Mouse (Mus musculus): Measurements from ENCODE around the gene Gm11127.
A peak's percentile ranks its signal among the peaks of the same experiment; 100 is the strongest.
"Not testable (repeated sequence)": the region's sequence is repeated elsewhere in the genome, so short reads cannot be mapped to it uniquely, and the experiment has no call there.

Gene Gm11127

DNA sequence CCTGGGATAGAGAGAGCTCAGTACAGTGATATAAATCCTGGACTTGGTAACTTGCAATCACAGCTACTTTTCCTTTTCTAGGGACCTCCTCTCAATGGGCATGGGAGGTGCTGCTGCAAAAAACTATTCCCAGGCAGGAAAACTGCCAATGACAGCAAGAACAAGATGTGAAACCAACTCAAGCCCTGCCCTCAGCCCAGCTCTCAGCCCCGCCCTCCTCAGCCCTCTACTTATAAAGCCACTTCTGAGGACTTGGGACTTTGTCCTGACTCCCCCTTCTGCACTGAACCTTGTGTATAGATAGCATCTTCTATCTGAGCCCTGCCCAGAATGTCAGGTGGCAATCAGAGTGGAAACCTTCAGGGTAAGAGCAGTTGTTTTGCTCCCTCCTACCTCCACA, at the start of gene Gm11127:
TSS of gene Gm11127 (minus strand) at position 10 of the 400 bp plus-strand sequence.
- not testable (repeated sequence) for DNase-seq (ENCODE audit: low spot score)

DNA sequence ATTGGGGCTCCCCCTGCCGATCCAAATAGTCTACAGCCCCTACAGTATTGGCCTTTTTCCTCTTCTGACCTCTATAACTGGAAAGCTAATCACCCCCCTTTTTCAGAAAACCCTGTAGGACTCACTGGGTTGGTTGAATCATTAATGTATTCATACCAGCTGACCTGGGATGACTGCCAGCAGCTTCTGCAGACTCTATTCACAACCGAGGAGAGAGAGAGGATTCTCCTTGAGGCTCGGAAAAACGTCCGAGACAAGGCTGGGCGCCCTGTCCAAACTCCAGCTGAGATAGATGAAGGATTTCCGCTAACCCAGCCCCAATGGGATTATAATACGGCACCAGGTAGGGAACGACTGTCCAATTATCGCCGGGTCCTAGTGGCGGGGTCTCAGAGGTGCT, 43.9 kb upstream of the Gm11127 start:
- DNase-seq (ENCODE audit: low spot score) = not testable (repeated sequence)

DNA sequence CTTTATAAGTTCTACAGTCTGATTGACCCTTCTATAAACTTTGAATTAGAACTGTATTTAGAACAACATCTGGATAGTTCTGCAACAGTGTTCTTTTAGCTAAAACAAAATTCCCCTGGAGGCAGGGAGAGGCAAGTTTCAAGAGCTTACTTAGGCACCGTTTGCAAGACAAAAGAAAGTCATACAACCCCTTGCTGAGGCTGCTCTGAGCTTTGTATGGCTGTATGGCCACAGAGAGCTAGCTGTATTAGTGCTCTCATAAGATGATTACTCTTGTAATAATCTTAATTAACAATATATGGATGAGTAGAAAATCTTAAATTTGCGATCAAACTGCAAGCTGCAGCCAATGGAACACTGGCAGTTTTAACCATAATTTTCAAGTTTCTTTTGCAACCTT, 41.4 kb upstream of the Gm11127 start:
- DNase-seq (ENCODE audit: low spot score) = not testable (repeated sequence)

DNA sequence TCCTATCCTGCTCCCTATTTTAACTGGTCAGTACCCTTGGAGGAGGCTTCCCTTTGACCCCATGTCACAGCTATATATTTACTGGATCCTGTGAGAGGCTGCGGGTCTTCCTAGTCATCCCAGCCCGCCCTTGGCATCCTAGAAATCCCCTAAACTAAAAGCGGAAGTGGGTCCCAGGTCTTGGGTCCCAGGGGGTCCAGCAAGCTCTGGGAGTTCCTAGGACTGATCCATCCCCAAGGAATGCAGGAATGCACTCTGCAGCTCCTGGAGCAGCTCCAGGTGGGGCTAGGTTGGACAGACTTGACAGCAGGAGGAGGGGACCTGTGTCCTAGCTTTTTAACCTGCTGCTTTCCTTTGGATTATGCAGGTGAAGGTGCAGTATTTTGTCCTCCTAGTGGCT, 35.8 kb upstream of the Gm11127 start:
- DNase-seq (ENCODE audit: low spot score) = no peak

DNA sequence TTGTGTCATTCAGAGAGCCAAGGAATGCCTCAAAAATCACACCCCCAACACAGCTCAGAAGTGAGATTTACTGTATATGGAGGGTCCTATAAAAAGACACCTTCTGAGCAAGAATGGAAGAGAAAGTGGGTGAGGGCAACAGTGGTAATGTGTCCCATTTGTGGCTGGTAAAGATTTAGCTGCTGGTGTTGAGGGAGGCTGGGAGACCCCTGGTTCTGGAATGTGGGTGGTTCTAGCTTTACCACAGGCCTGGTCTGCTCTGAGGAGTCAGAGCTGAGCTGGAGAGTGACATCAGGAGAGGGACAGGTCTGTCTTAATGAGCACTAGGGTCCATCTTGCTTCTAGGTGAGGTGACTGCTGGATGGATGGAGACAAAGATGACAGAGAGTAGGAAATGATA, 34.3 kb upstream of the Gm11127 start:
- DNase-seq (ENCODE audit: low spot score) = not testable (repeated sequence)

DNA sequence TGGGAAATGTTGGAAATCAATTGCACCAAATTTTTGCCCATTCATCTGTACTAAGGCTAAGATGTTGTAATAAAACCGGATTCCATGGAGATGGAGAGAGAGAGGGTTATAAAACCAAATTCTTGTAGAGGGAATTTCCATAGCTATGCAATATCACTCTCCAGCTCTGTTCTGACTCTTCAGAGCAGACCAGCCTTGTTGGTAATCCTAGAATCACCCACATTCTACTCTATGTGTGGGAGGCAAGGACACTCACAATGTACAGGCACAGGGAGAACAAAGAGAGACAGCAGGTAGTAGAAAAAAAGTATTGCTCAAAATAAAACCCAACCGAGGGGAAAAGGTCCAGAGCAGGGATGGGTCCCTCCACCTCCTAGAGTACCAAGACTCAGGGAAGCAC, 33.8 kb upstream of the Gm11127 start:
- not testable (repeated sequence) for DNase-seq (ENCODE audit: low spot score)

DNA sequence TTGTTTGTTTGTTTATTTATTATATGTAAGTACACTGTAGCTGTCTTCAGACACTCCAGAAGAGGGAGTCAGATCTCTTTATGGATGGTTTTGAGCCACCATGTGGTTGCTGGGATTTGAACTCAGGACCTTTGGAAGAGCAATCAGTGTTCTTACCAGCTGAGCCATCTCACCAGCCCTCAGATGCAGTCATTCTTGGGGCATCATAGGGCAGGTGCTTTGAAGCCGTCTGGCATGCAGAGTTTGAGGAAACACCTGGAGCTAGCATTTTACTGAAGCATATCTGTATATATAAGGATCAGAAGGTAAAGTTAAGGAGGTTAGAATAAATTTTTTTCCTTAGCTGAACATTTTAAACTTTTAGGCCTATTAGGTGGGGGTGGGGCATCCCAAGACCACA, 27.8 kb upstream of the Gm11127 start:
- DNase-seq (ENCODE audit: low spot score) = not testable (repeated sequence)

DNA sequence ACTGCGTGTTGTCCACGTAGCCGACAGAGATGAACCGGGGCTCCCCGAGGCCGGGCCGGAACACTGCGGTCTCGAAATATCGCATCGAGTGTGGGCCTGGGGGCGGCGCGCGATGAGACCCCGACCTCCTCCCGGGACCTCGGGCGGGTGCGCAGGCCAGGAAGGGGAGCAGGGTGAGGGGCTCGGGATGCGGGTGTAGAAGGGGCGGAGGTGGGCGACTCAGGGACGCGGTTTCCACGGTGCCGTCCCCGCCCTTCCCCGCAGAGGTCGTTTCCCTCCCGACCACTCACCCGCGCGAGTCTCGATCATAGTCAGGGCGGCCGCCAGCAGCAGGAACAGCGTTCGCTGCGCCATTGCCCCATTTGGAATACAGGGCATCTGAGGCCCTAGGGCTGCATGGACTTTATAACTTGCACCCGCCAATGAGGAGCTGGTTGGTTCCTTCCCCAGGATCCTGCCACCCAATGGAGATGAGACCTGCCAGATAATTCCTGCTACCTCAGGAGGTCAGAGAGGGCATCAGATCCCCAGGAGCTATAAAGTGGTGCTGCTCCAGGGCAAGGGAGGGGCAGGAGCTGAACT, 25.8 kb upstream of the Gm11127 start:
- no peak for DNase-seq (ENCODE audit: low spot score)

DNA sequence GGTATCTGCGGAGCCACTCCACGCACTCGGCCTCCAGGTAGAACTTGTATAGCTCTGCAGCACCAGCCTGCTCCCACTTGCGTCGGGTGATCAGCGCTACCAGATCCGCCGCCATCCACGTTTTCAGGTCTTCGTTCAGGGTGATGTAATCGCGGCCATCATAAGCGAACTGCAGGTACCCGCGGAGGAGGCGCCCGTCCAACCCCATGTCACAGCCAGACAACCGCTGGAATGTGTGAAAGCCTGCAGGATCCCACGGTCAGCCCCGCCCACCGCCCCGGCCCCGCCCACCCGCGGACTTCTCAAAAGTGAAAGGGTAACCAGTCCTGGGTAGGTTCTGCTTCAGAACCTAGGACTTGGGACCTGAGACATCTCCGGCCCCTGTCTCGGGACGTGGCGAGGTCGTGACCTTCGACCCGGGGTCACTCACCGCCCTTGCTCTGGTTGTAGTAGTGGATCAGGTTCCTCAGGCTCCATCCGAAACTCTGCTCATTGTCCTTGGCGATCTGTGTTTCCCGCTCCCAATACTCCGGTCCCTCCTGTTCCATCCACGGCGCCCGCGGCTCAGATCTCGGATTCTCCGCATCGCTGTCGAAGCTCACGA, 25.2 kb upstream of the Gm11127 start:
- DNase-seq (ENCODE audit: low spot score) = no peak

DNA sequence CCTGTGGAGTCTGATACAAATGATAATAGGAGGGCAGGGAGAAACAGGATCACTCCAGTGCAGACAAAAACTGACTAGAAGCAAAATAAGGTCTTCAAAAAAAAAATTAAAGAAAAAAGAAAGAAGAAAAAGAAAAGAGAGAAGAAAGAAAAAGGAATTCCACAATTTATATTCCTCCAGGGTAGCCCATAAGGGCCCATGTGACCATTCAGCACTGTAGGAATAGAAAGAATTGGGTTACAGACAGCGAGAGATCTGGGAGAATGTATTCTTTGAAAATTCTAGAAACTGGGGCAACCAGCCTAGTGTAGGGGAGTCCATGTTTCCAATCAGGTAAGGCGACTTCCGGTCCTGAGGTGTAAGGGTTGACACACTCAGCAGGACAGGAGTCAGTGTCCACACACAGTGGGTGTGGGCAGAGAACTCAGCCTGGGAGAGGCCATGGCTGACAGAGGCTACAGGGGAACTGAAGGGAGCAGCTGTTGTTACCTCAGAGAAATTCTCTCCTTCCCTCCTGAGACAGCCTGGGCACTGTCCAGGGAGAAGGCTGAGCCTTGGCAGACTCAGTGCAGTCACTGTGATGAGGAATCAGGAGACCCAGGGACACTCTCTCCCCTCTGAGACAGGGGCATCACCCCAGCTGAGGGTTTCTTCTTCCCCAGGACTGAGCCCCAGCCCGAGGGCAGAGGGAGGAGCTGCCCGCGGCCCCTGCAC, 24.5 kb upstream of the Gm11127 start:
- DNase-seq (ENCODE audit: low spot score) = not testable (repeated sequence)

DNA sequence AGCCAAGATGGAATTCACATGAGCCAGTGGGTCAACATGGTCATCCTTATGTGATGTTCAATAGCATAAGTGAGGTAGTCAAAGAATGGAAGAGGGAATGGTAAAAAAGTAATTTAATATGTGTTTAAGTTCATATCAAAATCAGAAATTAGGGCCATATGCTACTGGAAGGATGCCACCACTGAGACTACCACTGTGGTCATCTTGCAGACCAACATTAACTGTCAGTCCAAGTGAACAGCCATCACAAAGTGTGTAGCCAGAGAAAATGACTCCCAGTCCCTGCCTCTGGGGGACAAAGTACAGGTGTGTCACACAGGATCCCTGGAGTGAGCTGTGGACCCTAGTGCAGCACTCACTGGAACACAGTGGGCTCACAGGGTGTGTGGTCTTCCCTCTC, 23.7 kb upstream of the Gm11127 start:
- not testable (repeated sequence) for DNase-seq (ENCODE audit: low spot score)

DNA sequence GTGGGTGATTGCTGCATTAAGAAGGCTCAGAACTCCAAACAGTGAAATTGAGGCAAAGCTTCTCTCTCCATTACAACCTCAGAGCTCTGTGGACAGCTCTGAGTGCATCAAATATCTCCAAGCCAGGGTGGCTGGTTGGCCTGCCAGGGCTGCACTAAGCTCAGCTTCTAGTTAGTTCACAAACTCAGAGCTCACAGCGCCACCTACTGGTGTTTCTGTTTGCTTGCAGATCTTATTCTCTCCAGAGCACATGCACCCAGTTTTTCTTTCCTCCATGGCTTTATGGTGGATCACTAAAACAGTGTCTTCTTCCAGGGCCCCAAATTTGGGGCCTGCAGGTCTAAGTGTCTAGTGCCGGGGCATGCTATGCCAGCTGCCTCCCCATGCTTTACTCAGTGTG, 2.7 kb upstream of the Gm11127 start:
- DNase-seq (ENCODE audit: low spot score) = peak; percentile 60

DNA sequence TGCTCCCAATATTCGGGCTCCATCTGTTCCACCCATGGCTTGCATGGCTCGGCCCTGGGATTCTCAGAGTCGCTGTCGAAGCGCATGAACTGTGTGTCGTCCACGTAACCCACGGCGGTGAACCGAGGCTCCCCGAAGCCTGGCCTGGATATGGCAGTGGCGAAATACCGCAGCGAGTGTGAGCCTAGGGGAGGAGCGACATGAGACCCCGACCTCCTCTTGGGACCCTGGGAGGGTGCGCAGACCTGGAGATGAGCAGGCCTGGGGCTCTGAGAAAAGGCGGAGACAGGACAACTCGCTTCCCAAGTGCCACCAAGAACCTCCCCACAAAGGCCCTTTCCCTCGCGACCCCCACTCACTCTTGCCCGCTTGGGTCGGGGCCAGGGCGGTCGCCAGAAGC, 244 bp downstream of the Gm11127 start:
- DNase-seq (ENCODE audit: low spot score) = not testable (repeated sequence)

DNA sequence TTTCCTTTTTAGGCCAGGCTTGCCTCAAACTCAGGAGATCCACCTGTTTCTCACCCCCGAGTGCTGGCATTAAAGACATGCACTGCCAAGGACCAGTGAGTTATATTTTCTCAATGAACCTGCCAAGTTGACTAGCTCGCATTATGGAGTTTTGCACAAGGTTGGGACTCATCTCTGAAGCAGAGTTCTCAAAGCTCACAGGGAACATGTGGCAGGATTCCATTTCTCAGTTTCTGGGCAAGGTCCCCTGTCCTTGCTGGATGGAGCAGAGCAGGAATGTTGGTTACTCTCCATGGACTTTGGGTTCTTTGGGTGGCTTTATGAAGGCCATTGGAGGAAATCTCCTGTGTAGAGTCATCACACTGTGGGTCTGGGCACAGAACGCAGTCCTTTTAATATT, 14.9 kb downstream of the Gm11127 start:
- no peak for DNase-seq (ENCODE audit: low spot score)

DNA sequence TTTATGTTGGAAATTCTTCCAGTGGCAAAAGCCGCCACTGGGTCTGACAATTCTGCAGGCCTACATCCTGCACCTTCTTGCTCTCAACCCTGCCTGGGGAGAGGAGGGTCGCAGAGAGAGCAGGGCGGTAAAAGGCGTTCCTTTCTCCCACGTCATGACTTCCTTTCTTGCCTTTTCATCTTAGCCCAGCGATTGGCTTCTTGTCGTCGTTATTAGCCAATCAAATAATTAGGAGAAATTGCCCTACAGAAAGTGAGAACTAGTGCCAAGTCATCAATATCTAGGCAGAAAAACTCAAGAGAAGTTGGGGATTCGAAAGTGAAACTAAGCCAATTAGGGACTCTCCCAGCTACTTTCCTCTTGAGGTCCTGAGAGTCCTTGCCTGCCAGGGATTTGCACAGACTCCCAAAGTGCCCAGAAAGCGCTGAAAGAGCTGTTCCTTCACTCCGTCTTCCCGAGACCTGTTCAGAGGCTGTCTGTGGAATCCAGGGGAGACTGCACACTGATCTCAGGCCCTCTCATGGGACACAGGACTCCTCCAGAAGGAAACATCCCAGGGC, 15.5 kb downstream of the Gm11127 start, which contains the start of the genes H2-T22 and Gm6034:
TSS of gene H2-T22 (minus strand) at position 138 of the 560 bp plus-strand sequence.
TSS of gene Gm6034 (plus strand) at position 352 of the 560 bp plus-strand sequence.
- DNase-seq (ENCODE audit: low spot score) = not testable (repeated sequence)

DNA sequence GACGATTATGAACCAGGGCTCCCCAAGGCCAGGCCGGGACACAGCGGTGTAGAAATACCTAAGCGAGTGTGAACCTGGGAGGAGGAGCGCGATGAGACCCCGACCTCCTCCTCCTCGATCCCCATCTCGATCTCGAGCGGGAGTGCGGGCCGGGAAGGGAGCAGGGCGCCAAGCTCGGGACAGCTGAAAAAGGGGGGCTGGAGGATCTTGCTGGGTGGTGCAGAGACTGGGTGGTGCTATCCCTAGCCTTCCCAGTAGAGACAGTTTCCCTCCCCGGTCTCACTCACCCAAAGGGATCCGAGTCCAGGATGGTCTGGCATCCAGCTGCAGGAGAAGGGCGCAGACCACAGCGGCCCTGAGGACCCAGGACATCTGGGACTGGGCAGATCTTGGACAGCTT, 16.1 kb downstream of the Gm11127 start:
- not testable (repeated sequence) for DNase-seq (ENCODE audit: low spot score)

DNA sequence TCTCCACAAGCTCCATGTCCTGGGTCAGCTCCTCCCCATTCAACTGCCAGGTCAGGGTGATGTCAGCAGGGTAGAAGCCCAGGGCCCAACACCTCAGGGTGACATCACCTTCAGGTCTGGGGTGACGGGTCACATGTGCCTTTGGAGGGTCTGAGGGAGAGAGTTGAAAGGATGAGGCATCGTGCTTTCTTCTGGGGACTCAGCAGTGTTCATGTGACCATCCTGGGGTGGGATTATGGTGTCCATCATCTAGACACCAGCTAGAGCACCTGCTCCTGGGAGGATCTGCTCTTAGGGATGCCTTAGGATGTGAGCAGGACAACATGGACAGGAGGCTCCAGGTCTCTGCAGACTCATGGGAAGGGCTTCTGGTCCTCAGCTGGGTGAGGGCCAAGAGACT, 17.6 kb downstream of the Gm11127 start:
- DNase-seq (ENCODE audit: low spot score) = not testable (repeated sequence)

DNA sequence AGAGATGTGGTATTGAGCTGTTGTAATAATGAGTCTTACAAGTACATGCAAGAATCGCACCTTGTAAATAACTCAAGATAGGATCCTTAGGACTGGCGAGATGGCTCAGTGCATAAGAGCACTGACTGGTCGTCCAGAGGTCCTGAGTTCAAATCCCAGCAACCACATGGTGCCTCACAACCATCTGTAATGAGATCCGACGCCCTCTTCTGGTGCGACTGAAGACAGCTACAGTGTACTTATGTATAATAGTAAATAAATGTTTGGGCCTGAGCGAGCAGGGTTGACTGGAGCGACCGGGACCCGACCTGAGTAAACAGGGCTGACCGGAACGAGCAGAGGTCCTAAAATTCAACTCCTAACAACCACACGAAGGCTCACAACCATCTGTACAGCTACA, 22.0 kb downstream of the Gm11127 start:
- not testable (repeated sequence) for DNase-seq (ENCODE audit: low spot score)

DNA sequence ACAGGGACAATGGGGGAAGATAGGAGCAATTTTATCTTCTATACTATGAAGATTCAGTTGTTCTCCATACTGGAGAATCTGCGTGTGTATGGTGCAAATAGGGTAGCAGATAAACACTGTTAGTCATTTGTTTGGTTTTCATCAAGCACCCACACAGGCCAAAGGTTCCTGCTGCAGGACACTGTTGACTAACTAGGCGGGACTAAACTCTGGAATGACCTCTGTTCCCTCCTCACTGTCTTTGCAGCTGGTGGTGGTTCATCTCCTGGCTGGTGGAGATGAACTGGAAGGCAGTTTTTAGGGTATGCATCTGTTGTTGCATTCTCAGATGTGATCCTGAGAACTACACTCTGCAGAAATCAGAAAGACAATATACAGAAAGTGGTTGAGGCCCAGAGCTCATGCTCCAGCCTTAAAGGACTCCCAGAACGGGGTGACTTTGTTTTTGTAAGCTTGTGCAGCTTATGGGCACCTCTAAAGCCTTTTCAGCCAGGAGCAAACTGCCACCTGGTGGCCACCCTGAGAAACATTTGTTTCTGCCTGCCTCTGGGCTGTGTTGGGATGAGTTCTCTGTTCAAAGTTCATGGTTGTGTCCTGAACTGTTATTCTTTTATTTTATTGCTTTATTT, 23.0 kb downstream of the Gm11127 start:
- not testable (repeated sequence) for DNase-seq (ENCODE audit: low spot score)

DNA sequence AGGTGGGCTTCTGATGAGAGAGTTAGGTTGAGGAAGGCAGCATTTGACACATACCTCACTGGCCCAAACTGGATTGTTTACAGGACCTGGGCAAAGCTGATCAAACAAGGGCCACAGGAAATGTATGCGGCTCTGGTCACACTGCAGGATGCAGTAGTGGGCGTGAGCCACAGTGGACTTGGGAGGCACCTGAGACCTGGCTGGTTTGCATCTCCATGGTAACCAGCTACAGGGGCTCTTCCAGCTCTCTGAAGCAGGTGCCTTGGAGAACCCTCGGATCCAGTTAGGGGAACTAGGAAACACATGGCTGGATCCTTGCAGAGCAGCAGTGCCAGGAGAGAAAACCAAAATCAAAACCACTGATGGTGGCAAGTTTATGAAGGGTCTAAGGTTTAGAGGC, 23.6 kb downstream of the Gm11127 start:
- DNase-seq (ENCODE audit: low spot score) = not testable (repeated sequence)

DNA sequence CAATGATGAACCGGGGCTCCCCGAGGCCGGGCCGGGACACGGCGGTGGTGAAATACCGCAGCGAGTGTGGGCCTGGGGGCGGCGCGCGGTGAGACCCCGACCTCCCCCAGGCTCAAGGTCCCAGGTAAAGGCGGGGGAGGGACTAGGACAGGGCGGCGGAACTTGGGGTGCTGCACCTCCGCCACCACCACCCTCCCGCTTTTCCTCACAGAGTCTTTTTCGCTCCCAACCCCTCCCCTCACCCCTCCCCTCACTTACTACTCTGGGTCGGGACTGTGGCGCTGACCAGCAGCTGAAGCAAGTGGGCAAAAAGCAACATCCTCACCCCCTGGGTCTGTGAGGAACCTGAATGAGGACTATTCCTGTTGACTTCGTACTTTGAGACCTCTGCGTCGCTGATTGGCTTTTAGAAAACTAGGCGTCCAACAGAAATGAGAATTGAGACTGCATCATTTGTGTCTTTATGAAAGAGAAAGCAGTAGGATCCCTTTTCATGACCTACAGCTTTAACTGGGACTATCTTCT, 25.8 kb downstream of the Gm11127 start, which contains the start of gene H2-T23:
TSS of gene H2-T23 (minus strand) at position 505 of the 525 bp plus-strand sequence.
- peak; percentile 22 for DNase-seq (ENCODE audit: low spot score)
